Mouse (Mus musculus) CH12.LX (cell line): ENCODE measurements at regions not wholly inside any gene's neighbourhood (a gene's known extent, or its start where the extent isn't known, plus 50 kb on each side); places are given as distances from the start of the nearest gene placed in this dataset.

ENCODE experiments used
- DNase-seq: peaks from one replicate; pipeline ENCODE4 v3.0.0-alpha.2; 2013; ENCODE audit errors: extremely low read depth
- H3K27ac ChIP-seq: 2 replicates; pipeline ENCODE4 v1.5.1; 2012; ENCODE audit warnings: low read depth, mild to moderate bottlenecking, control low read depth, moderate library complexity; ENCODE audit not compliant: insufficient read depth
- H3K27me3 ChIP-seq: replicated peaks from 2 replicates; pipeline ENCODE3; 2012; ENCODE audit warnings: inconsistent platforms
- H3K36me3 ChIP-seq, 2 experiments: replicated peaks in 1 of 2; 2 replicates each; pipeline versions ENCODE3 to v1.6.1; 2012; ENCODE audit warnings: inconsistent platforms in 1 of 2, low read length in 1 of 2, mild to moderate bottlenecking in 1 of 2, mixed read lengths in 1 of 2, moderate library complexity in 1 of 2; ENCODE audit not compliant: control insufficient read depth in 1 of 2, insufficient read depth in 1 of 2
- H3K4me1 ChIP-seq, 2 experiments: 2 replicates each; pipeline ENCODE4 v1.6.1; 2012; ENCODE audit warnings: inconsistent platforms in 1 of 2, moderate library complexity in 1 of 2; ENCODE audit not compliant: insufficient read depth in 2 of 2, control insufficient read depth in 1 of 2
- H3K4me2 ChIP-seq: 2 replicates; pipeline ENCODE4 v1.6.1; 2012; ENCODE audit warnings: low read depth, mild to moderate bottlenecking, control low read depth; ENCODE audit not compliant: poor library complexity, insufficient read depth, severe bottlenecking
- H3K4me3 ChIP-seq, 3 experiments: fragments of 150-350 bp in 1 of 3; sonication (generic) in 1 of 3; replicated peaks in 1 of 3; 2 replicates each; pipeline versions ENCODE3 to v1.5.1; 2011 to 2012; ENCODE audit warnings: low read depth in 2 of 3, low read length in 2 of 3, mild to moderate bottlenecking in 2 of 3, moderate library complexity in 2 of 3, control low read depth in 1 of 3, improper control_type of control experiment in 1 of 3, inconsistent platforms in 1 of 3, mixed read lengths in 1 of 3; ENCODE audit not compliant: poor library complexity in 1 of 3
- H3K79me2 ChIP-seq: replicated peaks from 2 replicates; pipeline ENCODE4 v1.6.1; 2012; ENCODE audit warnings: mild to moderate bottlenecking, moderate library complexity; ENCODE audit not compliant: control insufficient read depth, poor library complexity, insufficient read depth, severe bottlenecking; ENCODE audit errors: extremely low read depth
- H3K9ac ChIP-seq: 2 replicates; pipeline ENCODE4 v1.6.1; 2012; ENCODE audit warnings: low read depth, mild to moderate bottlenecking, control low read depth, moderate library complexity; ENCODE audit not compliant: insufficient read depth
- H3K9me3 ChIP-seq: replicated peaks from 2 replicates; pipeline ENCODE3; 2012; ENCODE audit warnings: low read length, inconsistent platforms, mixed read lengths
- CHD1 ChIP-seq: IDR thresholded peaks from 2 replicates; pipeline ENCODE4 v1.6.1; 2012; ENCODE audit warnings: low read depth, low read length, improper control_type of control experiment, inconsistent platforms
- CHD2 ChIP-seq: IDR thresholded peaks from 2 replicates; pipeline ENCODE4 v1.6.1; 2011; ENCODE audit warnings: low read length, improper control_type of control experiment
- E2F4 ChIP-seq: IDR thresholded peaks from 2 replicates; pipeline ENCODE4 v1.6.1; 2011; ENCODE audit warnings: low read depth, low read length, improper control_type of control experiment; ENCODE audit not compliant: insufficient replicate concordance
- ELF1 ChIP-seq: IDR thresholded peaks from 2 replicates; pipeline ENCODE4 v1.6.1; 2014; ENCODE audit warnings: low read depth, mild to moderate bottlenecking, inconsistent platforms, low read length, improper control_type of control experiment
- EP300 ChIP-seq: IDR thresholded peaks from 2 replicates; pipeline ENCODE4 v1.6.1; 2011; ENCODE audit warnings: low read length, improper control_type of control experiment
- IRF4 ChIP-seq: IDR thresholded peaks from 2 replicates; pipeline ENCODE4 v1.6.1; 2014; ENCODE audit warnings: low read depth, mild to moderate bottlenecking, inconsistent platforms, low read length, improper control_type of control experiment
- JUN ChIP-seq: IDR thresholded peaks from 2 replicates; pipeline ENCODE4 v1.6.1; 2011; ENCODE audit warnings: low read depth, mild to moderate bottlenecking, low read length, improper control_type of control experiment, moderate library complexity; ENCODE audit not compliant: insufficient read depth
- JUND ChIP-seq: conservative IDR thresholded peaks from 2 replicates; pipeline ENCODE4 v1.6.1; 2011; ENCODE audit warnings: low read depth, low read length, improper control_type of control experiment
- MAFK ChIP-seq: IDR thresholded peaks from 2 replicates; pipeline ENCODE4 v1.6.1; 2011; ENCODE audit warnings: low read length, improper control_type of control experiment; ENCODE audit not compliant: insufficient replicate concordance
- MAX ChIP-seq: IDR thresholded peaks from 2 replicates; pipeline ENCODE4 v1.6.1; 2011; ENCODE audit warnings: low read length, improper control_type of control experiment
- MAZ ChIP-seq: IDR thresholded peaks from 2 replicates; pipeline ENCODE4 v1.6.1; 2012; ENCODE audit warnings: low read depth, mild to moderate bottlenecking, inconsistent platforms, low read length, improper control_type of control experiment, moderate library complexity
- MEF2A ChIP-seq: IDR thresholded peaks from 2 replicates; pipeline ENCODE4 v1.6.1; 2014; ENCODE audit warnings: low read depth, mild to moderate bottlenecking, inconsistent platforms, low read length, improper control_type of control experiment, borderline replicate concordance
- MXI1 ChIP-seq: IDR thresholded peaks from 2 replicates; pipeline ENCODE4 v1.6.1; 2011; ENCODE audit warnings: mild to moderate bottlenecking, low read depth, low read length, improper control_type of control experiment
- NRF1 ChIP-seq: IDR thresholded peaks from 2 replicates; pipeline ENCODE4 v1.6.1; 2014; ENCODE audit warnings: low read depth, mild to moderate bottlenecking, inconsistent platforms, low read length, improper control_type of control experiment, moderate library complexity
- PAX5 ChIP-seq: IDR thresholded peaks from 2 replicates; pipeline ENCODE4 v1.6.1; 2012; ENCODE audit warnings: low read length, inconsistent platforms, mixed read lengths
- POLR2AphosphoS2 ChIP-seq: IDR thresholded peaks from 2 replicates; pipeline ENCODE4 v1.6.1; 2011; ENCODE audit warnings: low read depth, low read length, improper control_type of control experiment
- SMC3 ChIP-seq: IDR thresholded peaks from 2 replicates; pipeline ENCODE4 v1.6.1; 2011; ENCODE audit warnings: low read depth, low read length, improper control_type of control experiment
- USF2 ChIP-seq: conservative IDR thresholded peaks from 2 replicates; pipeline ENCODE4 v1.6.1; 2011; ENCODE audit warnings: low read depth, low read length, improper control_type of control experiment
- ZKSCAN1 ChIP-seq: IDR thresholded peaks from 2 replicates; pipeline ENCODE4 v1.6.1; 2012; ENCODE audit warnings: low read depth, inconsistent platforms, low read length, improper control_type of control experiment, borderline replicate concordance
- dilution Hi-C: fragments of 300-500 bp; cut with MboI; formaldehyde crosslinking; loops from 2 replicates; pipeline ENCODE4 v1.14.3; 2020; ENCODE audit warnings: low sequenced_read_pairs; ENCODE audit not compliant: extremely low pct_unique_long_range_greater_than_20kb, extremely low pct_ligation_motif_present
- in situ Hi-C: fragments of 300-500 bp; cut with MboI; formaldehyde crosslinking; loops from 3 replicates; pipeline ENCODE4 v1.14.3; 2019; ENCODE audit warnings: low sequenced_read_pairs, low pct_ligation_motif_present, low pct_unique_long_range_greater_than_20kb, mixed read lengths

- in situ Hi-C loops, result no loop called here
- H3K9me3 ChIP-seq, result no peaks in the 10 kb centered on the region
- H3K4me2 ChIP-seq, result no peak overlapping the region
- dilution Hi-C loops, result no loop called here
- H3K4me3 ChIP-seq, result no peak overlapping the region
- H3K27me3 ChIP-seq, result no peaks in the 10 kb centered on the region
- H3K4me1 ChIP-seq, result no peaks in the 10 kb centered on the region
- no peaks in the 10 kb centered on the region for H3K36me3 ChIP-seq
- no peak overlapping the region for H3K9ac ChIP-seq
- no peaks in the 10 kb centered on the region for H3K79me2 ChIP-seq
- no peak overlapping the region for H3K27ac ChIP-seq
- TF ChIP-seq E2F4 (no peak), MXI1 (no peak), JUND (no peak), ZKSCAN1 (no peak), PAX5 (no peak), ELF1 (no peak), JUN (no peak), IRF4 (no peak), SMC3 (no peak), POLR2AphosphoS2 (no peak), MAX (no peak), MAZ (no peak), CHD1 (no peak), MEF2A (no peak), NRF1 (no peak), USF2 (no peak)
- no peak for DNase-seq
Observed at GRCm38 (mm10) chr10:97122693-97123092, 356.7 kb upstream of the Dcn start.

GRCm38 (mm10) chr10:97141561-97141960 lies 337.8 kb upstream of the Dcn start:
- peaks cover 2 to 23% of the 10 kb centered on the region in 2 experiments; a peak in 3 of 4 replicates for H3K4me1 ChIP-seq
- H3K4me2 ChIP-seq, result no peak overlapping the region
- in situ Hi-C loops (no loop called here), dilution Hi-C loops (no loop called here)
- no peaks in the 10 kb centered on the region for H3K9me3 ChIP-seq
- H3K4me3 ChIP-seq, result no peak overlapping the region
- H3K79me2 ChIP-seq, result no peaks in the 10 kb centered on the region
- DNase-seq, result no peak
- H3K36me3 ChIP-seq, result no peaks in the 10 kb centered on the region
- H3K9ac ChIP-seq, result no peak overlapping the region
- TF ChIP-seq EP300, result no peak
- no peak for TF ChIP-seq MAZ
- no peak for TF ChIP-seq MAFK
- TF ChIP-seq SMC3, result no peak
- TF ChIP-seq CHD2, result no peak
- TF ChIP-seq ELF1, result no peak
- no peak for TF ChIP-seq PAX5
- TF ChIP-seq, all 38 proteins: peak for 0
- no peaks in the 10 kb centered on the region for H3K27me3 ChIP-seq
- no peak overlapping the region for H3K27ac ChIP-seq
